Mouse (Mus musculus) heart, postnatal 14 days (tissue): Measurements from ENCODE around the gene Gm19684. TPM values are rescaled to one million over a fixed set of nuclear protein-coding genes. Genes with fewer than 3 reads are reported as not detected.
A peak's percentile ranks its signal among the peaks of the same experiment; 100 is the strongest.
"Not testable (repeated sequence)": the region's sequence is repeated elsewhere in the genome, so short reads cannot be mapped to it uniquely, and the experiment has no call there.

Source experiments
- DNase-seq, 2 experiments: peaks; one replicate each; pipeline ENCODE4 v3.0.0; 2021 to 2022
- intact Hi-C: fragments of 180-260 bp; cut with DNase I; formaldehyde crosslinking; loops from one replicate; pipeline ENCODE4 v1.15.1; 2025
- long read RNA-seq, 2 experiments: library from polyadenylated mRNA; stranded (forward); transcript quantifications; one replicate each; pipeline ENCODE4 v2.0.0; 2021
- total RNA-seq, 2 experiments: library from RNA; stranded (reverse); gene quantifications; 2 replicates each; pipeline ENCODE4 v1.2.3; 2021

The Gm19684 gene
- total RNA-seq: not detected
- long read RNA-seq, experiment 1: 0 reads
- long read RNA-seq, experiment 2: 0 reads

DNA sequence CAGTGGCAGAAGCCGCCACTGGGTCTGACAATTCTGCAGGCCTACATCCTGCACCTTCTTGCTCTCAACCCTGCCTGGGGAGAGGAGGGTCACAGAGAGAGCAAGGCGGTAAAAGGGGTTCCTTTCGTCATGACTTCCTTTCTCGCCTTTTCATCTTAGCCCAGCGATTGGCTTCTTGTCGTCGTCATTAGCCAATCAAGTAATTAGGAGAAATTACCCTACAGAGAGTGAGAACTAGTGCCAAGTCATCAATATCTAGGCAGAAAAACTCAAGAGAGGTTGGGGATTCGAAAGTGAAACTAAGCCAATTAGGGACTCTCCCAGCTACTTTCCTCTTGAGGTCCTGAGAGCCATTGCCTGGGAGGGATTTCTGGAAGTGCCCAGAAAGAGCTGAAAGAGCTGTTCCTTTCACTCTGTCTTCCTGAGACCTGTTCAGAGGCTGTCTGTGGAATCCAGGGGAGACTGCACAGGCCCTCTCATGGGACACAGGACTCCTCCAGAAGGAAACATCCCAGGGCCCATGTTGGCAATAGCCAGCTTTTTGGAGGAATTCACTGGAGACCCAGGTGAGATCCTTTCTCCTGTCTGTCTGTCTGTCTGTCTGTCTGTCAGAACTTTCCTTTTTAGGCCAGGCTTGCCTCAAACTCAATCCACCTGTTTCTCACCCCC, at the start of gene Gm19684:
Gm19684 (plus strand) TSS at position 327 of the 669 bp plus-strand sequence.
- intact Hi-C loops: not testable (repeated sequence)
- DNase-seq: peak; percentile 37 to 46

DNA sequence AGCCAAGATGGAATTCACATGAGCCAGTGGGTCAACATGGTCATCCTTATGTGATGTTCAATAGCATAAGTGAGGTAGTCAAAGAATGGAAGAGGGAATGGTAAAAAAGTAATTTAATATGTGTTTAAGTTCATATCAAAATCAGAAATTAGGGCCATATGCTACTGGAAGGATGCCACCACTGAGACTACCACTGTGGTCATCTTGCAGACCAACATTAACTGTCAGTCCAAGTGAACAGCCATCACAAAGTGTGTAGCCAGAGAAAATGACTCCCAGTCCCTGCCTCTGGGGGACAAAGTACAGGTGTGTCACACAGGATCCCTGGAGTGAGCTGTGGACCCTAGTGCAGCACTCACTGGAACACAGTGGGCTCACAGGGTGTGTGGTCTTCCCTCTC, 39.6 kb upstream of the Gm19684 start:
- DNase-seq, intact Hi-C loops: not testable (repeated sequence)

DNA sequence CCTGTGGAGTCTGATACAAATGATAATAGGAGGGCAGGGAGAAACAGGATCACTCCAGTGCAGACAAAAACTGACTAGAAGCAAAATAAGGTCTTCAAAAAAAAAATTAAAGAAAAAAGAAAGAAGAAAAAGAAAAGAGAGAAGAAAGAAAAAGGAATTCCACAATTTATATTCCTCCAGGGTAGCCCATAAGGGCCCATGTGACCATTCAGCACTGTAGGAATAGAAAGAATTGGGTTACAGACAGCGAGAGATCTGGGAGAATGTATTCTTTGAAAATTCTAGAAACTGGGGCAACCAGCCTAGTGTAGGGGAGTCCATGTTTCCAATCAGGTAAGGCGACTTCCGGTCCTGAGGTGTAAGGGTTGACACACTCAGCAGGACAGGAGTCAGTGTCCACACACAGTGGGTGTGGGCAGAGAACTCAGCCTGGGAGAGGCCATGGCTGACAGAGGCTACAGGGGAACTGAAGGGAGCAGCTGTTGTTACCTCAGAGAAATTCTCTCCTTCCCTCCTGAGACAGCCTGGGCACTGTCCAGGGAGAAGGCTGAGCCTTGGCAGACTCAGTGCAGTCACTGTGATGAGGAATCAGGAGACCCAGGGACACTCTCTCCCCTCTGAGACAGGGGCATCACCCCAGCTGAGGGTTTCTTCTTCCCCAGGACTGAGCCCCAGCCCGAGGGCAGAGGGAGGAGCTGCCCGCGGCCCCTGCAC, 38.8 kb upstream of the Gm19684 start:
- DNase-seq, intact Hi-C loops: not testable (repeated sequence)

DNA sequence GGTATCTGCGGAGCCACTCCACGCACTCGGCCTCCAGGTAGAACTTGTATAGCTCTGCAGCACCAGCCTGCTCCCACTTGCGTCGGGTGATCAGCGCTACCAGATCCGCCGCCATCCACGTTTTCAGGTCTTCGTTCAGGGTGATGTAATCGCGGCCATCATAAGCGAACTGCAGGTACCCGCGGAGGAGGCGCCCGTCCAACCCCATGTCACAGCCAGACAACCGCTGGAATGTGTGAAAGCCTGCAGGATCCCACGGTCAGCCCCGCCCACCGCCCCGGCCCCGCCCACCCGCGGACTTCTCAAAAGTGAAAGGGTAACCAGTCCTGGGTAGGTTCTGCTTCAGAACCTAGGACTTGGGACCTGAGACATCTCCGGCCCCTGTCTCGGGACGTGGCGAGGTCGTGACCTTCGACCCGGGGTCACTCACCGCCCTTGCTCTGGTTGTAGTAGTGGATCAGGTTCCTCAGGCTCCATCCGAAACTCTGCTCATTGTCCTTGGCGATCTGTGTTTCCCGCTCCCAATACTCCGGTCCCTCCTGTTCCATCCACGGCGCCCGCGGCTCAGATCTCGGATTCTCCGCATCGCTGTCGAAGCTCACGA, 38.1 kb upstream of the Gm19684 start:
- peak; percentile 11 to 18 for DNase-seq
- intact Hi-C loops: no loop called here

DNA sequence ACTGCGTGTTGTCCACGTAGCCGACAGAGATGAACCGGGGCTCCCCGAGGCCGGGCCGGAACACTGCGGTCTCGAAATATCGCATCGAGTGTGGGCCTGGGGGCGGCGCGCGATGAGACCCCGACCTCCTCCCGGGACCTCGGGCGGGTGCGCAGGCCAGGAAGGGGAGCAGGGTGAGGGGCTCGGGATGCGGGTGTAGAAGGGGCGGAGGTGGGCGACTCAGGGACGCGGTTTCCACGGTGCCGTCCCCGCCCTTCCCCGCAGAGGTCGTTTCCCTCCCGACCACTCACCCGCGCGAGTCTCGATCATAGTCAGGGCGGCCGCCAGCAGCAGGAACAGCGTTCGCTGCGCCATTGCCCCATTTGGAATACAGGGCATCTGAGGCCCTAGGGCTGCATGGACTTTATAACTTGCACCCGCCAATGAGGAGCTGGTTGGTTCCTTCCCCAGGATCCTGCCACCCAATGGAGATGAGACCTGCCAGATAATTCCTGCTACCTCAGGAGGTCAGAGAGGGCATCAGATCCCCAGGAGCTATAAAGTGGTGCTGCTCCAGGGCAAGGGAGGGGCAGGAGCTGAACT, 37.5 kb upstream of the Gm19684 start:
- intact Hi-C loops: no loop called here

DNA sequence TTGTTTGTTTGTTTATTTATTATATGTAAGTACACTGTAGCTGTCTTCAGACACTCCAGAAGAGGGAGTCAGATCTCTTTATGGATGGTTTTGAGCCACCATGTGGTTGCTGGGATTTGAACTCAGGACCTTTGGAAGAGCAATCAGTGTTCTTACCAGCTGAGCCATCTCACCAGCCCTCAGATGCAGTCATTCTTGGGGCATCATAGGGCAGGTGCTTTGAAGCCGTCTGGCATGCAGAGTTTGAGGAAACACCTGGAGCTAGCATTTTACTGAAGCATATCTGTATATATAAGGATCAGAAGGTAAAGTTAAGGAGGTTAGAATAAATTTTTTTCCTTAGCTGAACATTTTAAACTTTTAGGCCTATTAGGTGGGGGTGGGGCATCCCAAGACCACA, 35.5 kb upstream of the Gm19684 start:
- intact Hi-C loops, DNase-seq: not testable (repeated sequence)

More for the DNA sequence above, 37.5 kb upstream of the Gm19684 start:
- DNase-seq: peak in 1 of 2 experiments; percentile 7

DNA sequence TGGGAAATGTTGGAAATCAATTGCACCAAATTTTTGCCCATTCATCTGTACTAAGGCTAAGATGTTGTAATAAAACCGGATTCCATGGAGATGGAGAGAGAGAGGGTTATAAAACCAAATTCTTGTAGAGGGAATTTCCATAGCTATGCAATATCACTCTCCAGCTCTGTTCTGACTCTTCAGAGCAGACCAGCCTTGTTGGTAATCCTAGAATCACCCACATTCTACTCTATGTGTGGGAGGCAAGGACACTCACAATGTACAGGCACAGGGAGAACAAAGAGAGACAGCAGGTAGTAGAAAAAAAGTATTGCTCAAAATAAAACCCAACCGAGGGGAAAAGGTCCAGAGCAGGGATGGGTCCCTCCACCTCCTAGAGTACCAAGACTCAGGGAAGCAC, 29.5 kb upstream of the Gm19684 start:
- DNase-seq, intact Hi-C loops: not testable (repeated sequence)

DNA sequence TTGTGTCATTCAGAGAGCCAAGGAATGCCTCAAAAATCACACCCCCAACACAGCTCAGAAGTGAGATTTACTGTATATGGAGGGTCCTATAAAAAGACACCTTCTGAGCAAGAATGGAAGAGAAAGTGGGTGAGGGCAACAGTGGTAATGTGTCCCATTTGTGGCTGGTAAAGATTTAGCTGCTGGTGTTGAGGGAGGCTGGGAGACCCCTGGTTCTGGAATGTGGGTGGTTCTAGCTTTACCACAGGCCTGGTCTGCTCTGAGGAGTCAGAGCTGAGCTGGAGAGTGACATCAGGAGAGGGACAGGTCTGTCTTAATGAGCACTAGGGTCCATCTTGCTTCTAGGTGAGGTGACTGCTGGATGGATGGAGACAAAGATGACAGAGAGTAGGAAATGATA, 29.0 kb upstream of the Gm19684 start:
- DNase-seq, intact Hi-C loops: not testable (repeated sequence)

DNA sequence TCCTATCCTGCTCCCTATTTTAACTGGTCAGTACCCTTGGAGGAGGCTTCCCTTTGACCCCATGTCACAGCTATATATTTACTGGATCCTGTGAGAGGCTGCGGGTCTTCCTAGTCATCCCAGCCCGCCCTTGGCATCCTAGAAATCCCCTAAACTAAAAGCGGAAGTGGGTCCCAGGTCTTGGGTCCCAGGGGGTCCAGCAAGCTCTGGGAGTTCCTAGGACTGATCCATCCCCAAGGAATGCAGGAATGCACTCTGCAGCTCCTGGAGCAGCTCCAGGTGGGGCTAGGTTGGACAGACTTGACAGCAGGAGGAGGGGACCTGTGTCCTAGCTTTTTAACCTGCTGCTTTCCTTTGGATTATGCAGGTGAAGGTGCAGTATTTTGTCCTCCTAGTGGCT, 27.5 kb upstream of the Gm19684 start:
- DNase-seq: no peak
- intact Hi-C loops: no loop called here

DNA sequence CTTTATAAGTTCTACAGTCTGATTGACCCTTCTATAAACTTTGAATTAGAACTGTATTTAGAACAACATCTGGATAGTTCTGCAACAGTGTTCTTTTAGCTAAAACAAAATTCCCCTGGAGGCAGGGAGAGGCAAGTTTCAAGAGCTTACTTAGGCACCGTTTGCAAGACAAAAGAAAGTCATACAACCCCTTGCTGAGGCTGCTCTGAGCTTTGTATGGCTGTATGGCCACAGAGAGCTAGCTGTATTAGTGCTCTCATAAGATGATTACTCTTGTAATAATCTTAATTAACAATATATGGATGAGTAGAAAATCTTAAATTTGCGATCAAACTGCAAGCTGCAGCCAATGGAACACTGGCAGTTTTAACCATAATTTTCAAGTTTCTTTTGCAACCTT, 21.9 kb upstream of the Gm19684 start:
- DNase-seq, intact Hi-C loops: not testable (repeated sequence)

DNA sequence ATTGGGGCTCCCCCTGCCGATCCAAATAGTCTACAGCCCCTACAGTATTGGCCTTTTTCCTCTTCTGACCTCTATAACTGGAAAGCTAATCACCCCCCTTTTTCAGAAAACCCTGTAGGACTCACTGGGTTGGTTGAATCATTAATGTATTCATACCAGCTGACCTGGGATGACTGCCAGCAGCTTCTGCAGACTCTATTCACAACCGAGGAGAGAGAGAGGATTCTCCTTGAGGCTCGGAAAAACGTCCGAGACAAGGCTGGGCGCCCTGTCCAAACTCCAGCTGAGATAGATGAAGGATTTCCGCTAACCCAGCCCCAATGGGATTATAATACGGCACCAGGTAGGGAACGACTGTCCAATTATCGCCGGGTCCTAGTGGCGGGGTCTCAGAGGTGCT, 19.4 kb upstream of the Gm19684 start:
- DNase-seq, intact Hi-C loops: not testable (repeated sequence)

DNA sequence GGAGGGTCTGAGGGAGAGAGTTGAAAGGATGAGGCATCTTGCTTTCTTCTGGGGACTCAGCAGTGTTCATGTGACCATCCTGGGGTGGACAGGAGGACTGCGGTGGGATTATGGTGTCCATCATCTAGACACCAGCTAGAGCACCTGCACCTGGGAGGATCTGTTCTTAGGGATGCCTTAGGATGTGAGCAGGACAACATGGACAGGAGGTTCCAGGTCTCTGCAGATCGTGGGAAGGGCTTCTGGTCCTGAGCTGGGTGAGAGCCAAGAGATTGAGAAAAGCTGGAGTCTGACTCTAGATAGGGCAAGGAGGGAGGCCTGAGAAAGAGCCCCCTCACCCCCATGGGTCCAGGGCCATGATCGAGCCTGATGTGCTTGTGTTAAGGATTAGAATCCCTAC, 11.3 kb upstream of the Gm19684 start:
- DNase-seq: not testable (repeated sequence)
- intact Hi-C loops: loop anchor here (5.0 kb wide), 1 partner anchor 173 kb away; no protein-coding TSS in a partner anchor

DNA sequence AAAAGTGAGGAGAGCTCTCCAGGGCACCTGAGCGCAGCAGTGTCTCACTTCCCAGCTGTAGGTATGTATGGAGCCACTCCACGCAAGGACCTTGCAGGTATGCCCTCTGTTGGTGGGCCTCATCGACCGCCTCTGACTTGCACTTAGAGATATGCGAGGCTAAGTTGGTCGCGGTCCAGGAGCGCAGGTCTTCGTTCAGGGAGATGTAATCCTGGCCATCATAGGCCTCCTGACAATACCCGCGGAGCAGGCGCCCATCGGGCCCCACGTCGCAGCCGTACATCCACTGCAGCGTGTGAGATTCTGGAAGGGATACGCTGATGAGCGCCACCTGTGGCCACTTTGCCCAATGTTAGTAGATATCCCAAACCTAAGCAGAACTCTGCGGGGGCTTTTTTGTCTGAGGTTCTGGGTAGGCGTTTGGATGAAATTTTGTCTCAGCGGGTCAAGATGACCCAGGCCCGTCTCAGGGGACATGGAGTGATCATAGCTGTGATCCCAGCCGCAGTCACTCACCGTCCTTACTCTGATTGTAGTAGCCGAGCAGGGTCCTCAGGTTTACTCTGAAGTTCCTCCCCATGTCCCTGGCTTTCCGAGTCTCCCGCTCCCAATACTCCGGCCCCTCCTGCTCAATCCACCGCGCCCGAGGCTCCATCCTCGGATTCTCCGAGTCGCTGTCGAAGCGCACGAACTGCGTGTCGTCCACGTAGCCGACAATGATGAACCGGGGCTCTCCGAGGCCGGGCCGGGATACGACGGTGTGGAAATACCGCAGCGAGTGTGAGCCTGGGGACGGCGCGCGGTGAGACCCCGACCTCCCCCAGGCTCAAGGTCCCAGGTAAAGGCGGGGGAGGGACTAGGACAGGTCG, 10.6 kb upstream of the Gm19684 start:
- intact Hi-C loops: loop anchor here (5.0 kb wide), 1 partner anchor 174 kb away; no protein-coding TSS in a partner anchor
- DNase-seq: peak in 1 of 2 experiments; percentile 11

DNA sequence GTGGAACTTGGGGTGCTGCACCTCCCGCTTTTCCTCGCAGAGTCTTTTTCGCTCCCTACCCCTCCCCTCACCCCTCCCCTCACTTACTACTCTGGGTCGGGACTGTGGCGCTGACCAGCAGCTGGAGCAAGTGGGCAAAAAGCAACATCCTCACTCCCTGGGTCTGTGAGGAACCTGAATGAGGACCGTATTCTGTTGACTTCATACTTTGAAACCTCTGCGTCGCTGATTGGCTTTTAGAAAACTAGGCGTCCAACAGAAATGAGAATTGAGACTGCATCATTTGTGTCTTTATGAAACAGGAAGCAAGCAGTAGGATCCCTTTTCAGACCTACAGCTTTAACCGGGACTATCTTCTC, 10.0 kb upstream of the Gm19684 start:
- peak in 1 of 2 experiments; percentile 23 for DNase-seq
- intact Hi-C loops: loop anchor here (5.0 kb wide), 1 partner anchor 174 kb away; no protein-coding TSS in a partner anchor

DNA sequence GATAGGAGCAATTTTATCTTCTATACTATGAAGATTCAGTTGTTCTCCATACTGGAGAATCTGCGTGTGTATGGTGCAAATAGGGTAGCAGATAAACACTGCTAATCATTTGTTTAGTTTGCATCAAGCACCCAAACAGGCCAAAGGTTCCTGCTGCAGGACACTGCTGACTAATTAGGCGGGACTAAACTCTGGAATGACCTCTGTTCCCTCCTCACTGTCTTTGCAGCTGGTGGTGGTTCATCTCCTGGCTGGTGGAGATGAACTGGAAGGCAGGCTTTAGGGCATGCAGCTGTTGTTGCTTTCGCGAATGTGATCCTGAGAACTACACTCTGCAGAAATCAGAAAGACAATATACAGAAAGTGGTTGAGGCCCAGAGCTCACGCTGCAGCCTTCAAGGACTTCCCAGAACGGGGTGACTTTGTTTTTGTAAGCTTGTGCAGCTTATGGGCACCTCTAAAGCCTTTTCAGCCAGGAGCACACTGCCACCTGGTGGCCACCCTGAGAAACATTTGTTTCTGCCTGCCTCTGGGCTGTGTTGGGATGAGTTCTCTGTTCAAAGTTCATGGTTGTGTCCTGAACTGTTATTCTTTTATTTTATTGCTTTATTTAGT, 7.4 kb upstream of the Gm19684 start:
- intact Hi-C loops: loop anchor here (2.0 to 5.0 kb wide), 2 partner anchors 117 to 177 kb away; no protein-coding TSS in a partner anchor
- peak in 1 of 2 experiments; percentile 34 for DNase-seq

DNA sequence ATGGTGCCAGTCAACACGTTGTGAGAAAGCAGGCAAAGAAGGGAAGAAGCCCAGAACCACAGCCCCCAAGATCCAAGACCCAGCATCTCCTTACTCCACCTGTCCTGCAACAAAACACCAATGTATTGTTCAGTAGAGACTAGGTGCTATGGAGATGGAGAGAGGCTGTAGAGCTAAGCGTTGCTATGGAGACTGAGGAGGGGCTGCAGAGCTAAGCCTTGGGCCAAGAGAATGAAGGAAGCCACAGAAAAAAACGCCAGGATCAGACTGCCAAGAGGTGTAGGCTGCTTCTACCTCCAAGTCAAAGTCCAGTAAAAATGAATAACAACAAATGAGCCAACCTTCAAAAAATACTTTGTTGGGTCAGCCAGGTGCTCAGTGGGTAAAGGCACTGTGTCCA, 4.9 kb upstream of the Gm19684 start:
- intact Hi-C loops, DNase-seq: not testable (repeated sequence)

DNA sequence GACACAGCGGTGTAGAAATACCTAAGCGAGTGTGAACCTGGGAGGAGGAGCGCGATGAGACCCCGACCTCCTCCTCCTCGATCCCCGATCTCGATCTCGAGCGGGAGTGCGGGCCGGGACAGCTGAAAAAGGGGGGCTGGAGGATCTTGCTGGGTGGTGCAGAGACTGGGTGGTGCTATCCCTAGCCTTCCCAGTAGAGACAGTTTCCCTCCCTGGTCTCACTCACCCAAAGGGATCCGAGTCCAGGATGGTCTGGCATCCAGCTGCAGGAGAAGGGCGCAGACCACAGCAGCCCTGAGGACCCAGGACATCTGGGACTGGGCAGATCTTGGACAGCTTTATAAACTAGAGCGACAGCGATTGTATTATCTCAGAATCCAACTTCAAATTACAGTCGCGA, 639 bp upstream of the Gm19684 start:
- intact Hi-C loops, DNase-seq: not testable (repeated sequence)

DNA sequence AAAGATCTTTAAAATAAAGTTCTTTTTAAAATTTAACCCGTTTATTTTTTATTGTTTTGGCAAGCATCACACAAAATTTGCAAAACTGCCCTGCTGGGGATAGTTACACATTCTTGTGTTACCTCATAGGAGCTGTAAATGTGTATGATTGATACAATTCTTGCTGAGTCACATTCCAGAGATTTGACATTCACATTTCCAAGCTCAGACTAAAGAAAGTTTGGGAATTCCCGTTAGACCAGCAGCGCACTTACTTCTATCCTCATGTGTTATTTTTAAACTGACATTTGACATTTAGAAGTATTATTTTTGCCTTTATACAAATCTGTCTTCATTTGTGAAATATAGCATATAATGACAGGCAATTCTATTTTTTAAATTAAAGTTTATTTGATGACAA, 2.6 kb downstream of the Gm19684 start:
- DNase-seq, intact Hi-C loops: not testable (repeated sequence)

DNA sequence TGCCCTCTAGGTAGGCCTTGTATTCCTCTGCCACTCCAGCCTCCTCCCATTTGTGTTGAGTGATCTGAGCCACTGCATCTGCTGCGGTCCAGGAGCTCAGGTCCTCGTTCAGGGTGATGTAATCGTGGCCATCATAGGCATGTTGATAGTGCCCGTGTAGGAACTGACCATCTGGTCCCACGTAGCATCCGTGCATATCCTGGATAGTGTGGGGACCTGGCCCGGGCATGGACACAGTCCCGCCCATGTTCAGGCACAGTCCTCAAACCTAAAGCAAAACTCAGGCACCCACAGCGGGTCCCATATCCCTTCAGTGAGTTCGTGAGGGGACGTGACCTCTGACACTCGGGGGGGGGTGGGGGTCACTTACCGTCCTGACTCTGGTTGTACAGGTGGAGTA, 7.0 kb downstream of the Gm19684 start:
- DNase-seq, intact Hi-C loops: not testable (repeated sequence)
